Mouse (Mus musculus) liver, postnatal 0 days (tissue): ENCODE results near the gene Evi2b. TPM values are rescaled to one million over a fixed set of nuclear protein-coding genes. Genes with fewer than 3 reads are reported as not detected.
A peak's percentile ranks its signal among the peaks of the same experiment; 100 is the strongest.

Experiments
- ATAC-seq: fragments of 200-750 bp; cut with Nextera tagmentation; 2 replicates; pipeline ENCODE4 v1.8.0; 2017; ENCODE audit warnings: mild to moderate bottlenecking, moderate library complexity
- DNase-seq: peaks from one replicate; pipeline ENCODE4 v3.0.0-alpha.2; 2016
- H3K27ac ChIP-seq: fragments of 300-500 bp; sonication (generic); 2 replicates; pipeline ENCODE4 v1.5.1; 2014; ENCODE audit warnings: antibody characterized with exemption, moderate library complexity, mild to moderate bottlenecking, low read depth
- H3K27me3 ChIP-seq: fragments of 300-500 bp; sonication (generic); 2 replicates; pipeline ENCODE4 v1.6.1; 2014; ENCODE audit warnings: low read length, control low read depth, mixed read lengths; ENCODE audit not compliant: insufficient read depth
- H3K36me3 ChIP-seq: fragments of 300-500 bp; sonication (generic); replicated peaks from 2 replicates; pipeline ENCODE4 v1.6.1; 2014; ENCODE audit warnings: mild to moderate bottlenecking, control low read depth, low read length, moderate library complexity, mixed read lengths; ENCODE audit not compliant: insufficient read depth
- H3K4me1 ChIP-seq: fragments of 300-500 bp; sonication (generic); 2 replicates; pipeline ENCODE4 v1.6.1; 2014; ENCODE audit warnings: antibody characterized with exemption, mild to moderate bottlenecking, control low read depth; ENCODE audit not compliant: insufficient read depth
- H3K4me2 ChIP-seq: fragments of 300-500 bp; sonication (generic); 2 replicates; pipeline ENCODE4 v1.6.1; 2014; ENCODE audit warnings: low read depth, mild to moderate bottlenecking, low read length, moderate library complexity, mixed read lengths
- H3K4me3 ChIP-seq: fragments of 300-500 bp; sonication (generic); 2 replicates; pipeline ENCODE4 v1.5.1; 2014; ENCODE audit warnings: low read depth, low read length
- H3K9ac ChIP-seq: fragments of 300-500 bp; sonication (generic); replicated peaks from 2 replicates; pipeline ENCODE4 v1.6.1; 2014; ENCODE audit warnings: mild to moderate bottlenecking, moderate library complexity
- H3K9me3 ChIP-seq: fragments of 300-500 bp; sonication (generic); 2 replicates; pipeline ENCODE4 v1.6.1; 2016; ENCODE audit warnings: mild to moderate bottlenecking, control low read depth, low read length, mixed read lengths
- CTCF ChIP-seq: sonication (generic); IDR thresholded peaks from 2 replicates; pipeline ENCODE4 v1.5.1; 2016; ENCODE audit warnings: antibody characterized with exemption, low read depth
- EP300 ChIP-seq: IDR thresholded peaks from 2 replicates; pipeline ENCODE4 v1.6.1; 2016; ENCODE audit warnings: antibody characterized with exemption, low read depth, mild to moderate bottlenecking
- WGBS: fragments of 180-500 bp; shearing (Covaris S2); extraction: QIAGEN DNeasy Blood & Tissue Kit; methylation state at CpG from one replicate; pipeline ENCODE4 v1.1.7; 2014; ENCODE audit not compliant: insufficient replicate concordance; 5-methylcytosine and 5-hydroxymethylcytosine counted together
- polyA plus RNA-seq: library from polyadenylated mRNA; unstranded; fragments of >200 nt; fragmentation: Nextera tagmentation; extraction: Ambion mirVana; gene quantifications from 2 replicates; pipeline ENCODE4 v1.2.1, GENCODE M21; 2015

Gene Evi2b
- polyA plus RNA-seq, result 7.7 and 7.9 TPM in 2 replicates

DNA sequence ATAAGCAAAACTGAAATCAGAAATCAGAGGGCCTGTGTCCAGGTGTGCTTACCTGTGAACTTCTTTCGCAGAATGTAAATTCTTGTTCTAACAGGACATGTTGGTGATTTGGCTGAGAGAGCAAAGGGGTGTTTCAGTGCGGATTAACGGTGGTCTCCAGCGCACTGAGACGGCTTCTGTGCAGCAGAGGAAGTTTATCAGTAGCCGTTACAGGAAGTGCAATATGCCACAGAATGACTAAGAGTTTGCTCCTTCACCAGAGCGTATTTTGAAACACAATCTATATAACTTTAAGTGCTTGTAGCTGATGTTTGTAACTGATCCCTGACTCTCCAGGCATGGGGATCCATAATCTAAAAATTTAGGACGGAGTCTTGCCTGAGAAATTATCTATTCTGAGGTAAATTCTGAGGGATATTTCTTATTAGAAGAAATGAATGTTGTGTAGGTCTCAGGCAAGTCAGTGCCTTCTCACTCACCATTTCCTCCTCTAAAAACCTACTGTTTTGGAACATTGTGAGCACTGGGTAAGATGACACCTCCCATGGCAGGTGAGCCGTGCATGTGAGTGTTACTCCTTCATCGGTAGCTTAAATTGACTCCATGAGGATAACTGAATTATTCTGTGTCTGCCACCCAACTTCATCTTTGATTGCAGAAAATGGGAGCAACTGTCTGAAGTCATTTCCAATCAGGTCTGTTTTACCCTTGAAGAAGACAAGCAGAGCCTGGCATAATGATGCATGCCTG, at the start of gene Evi2b:
TSS of gene Evi2b (minus strand) at position 203 of the 750 bp plus-strand sequence.
- Histone ChIP-seq H3K9ac (peak within 1 kb of the TSS; percentile 12; the same call in 1 of the 2 replicates), H3K27me3 (no peaks in the 10 kb centered on the region), H3K4me1 (peaks cover 31% of the 10 kb centered on the region; the same call in 1 of the 2 replicates), H3K4me2 (peak within 1 kb of the TSS; percentile 52), H3K27ac (peak within 1 kb of the TSS; percentile 62), H3K9me3 (no peaks in the 10 kb centered on the region), H3K4me3 (peak within 1 kb of the TSS; percentile 33), H3K36me3 (no peaks in the 10 kb centered on the region)
- TF ChIP-seq EP300 (0 out of 2 replicates have a peak, but pooled peaks have one; percentile 17), CTCF (no peak)
- ATAC-seq, result no peak
- no peak for DNase-seq
- 24% methylated on average over 10 of the region's 10 CpGs for WGBS

DNA sequence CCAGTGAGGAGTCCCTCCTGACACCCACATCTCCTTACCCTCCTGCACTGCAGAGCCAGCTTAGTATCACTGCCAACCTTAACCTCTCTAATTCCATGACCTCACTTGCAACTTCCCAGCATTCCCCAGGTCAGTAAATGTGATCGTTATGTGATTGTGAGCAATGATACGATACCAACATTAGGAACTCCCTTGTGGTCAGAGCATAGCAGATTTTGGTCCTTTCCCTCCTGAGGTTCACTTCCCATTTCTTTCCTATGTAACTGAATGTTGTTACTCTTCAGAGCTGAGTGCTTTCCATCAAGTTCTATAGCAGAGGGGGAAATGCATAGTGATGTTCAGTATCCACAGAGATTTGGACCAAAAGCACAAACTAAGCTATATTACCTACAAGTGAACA, 46.8 kb upstream of the Evi2b start:
- 75% methylated on average over 2 of the region's 2 CpGs for WGBS
- no peak for ATAC-seq
- Histone ChIP-seq H3K4me1 (0 out of 2 replicates have a peak, but pooled peaks cover 2% of the 10 kb centered on the region), H3K9me3 (no peaks in the 10 kb centered on the region), H3K36me3 (peaks cover 31% of the 10 kb centered on the region), H3K4me3 (no peak overlapping the region), H3K9ac (no peak overlapping the region), H3K27ac (no peak overlapping the region), H3K27me3 (no peaks in the 10 kb centered on the region), H3K4me2 (no peak overlapping the region)
- TF ChIP-seq EP300, result no peak
- no peak for TF ChIP-seq CTCF
- DNase-seq, result no peak

- Histone ChIP-seq H3K4me2 (no peak overlapping the region), H3K27ac (no peak overlapping the region), H3K4me1 (0 out of 2 replicates have a peak, but pooled peaks cover 2% of the 10 kb centered on the region), H3K4me3 (no peak overlapping the region), H3K27me3 (no peaks in the 10 kb centered on the region), H3K36me3 (peaks cover 36% of the 10 kb centered on the region), H3K9me3 (no peaks in the 10 kb centered on the region), H3K9ac (no peak overlapping the region)
- DNase-seq, result no peak
- ATAC-seq, result peak; percentile 75
- TF ChIP-seq CTCF (no peak), EP300 (no peak)
- 69% methylated on average over 11 of the region's 11 CpGs for WGBS
Observed at GRCm38 (mm10) chr11:79568197-79568911, 44.8 kb upstream of the Evi2b start.

GRCm38 (mm10) chr11:79566947-79567346, 43.4 kb upstream of the Evi2b start:
- TF ChIP-seq CTCF, result peak; percentile 30
- no peak for TF ChIP-seq EP300
- Histone ChIP-seq H3K27ac (no peak overlapping the region), H3K9me3 (no peaks in the 10 kb centered on the region), H3K36me3 (peaks cover 31% of the 10 kb centered on the region), H3K27me3 (no peaks in the 10 kb centered on the region), H3K4me2 (no peak overlapping the region), H3K4me1 (0 out of 2 replicates have a peak, but pooled peaks cover 2% of the 10 kb centered on the region), H3K4me3 (no peak overlapping the region), H3K9ac (no peak overlapping the region)
- DNase-seq (no peak), ATAC-seq (no peak)
- 74% methylated on average over 1 of the region's 1 CpGs for WGBS

- Histone ChIP-seq H3K4me1 (0 out of 2 replicates have a peak, but pooled peaks cover 6% of the 10 kb centered on the region), H3K4me3 (no peak overlapping the region), H3K9ac (no peak overlapping the region), H3K27me3 (no peaks in the 10 kb centered on the region), H3K36me3 (peaks cover 20% of the 10 kb centered on the region), H3K4me2 (no peak overlapping the region), H3K27ac (no peak overlapping the region), H3K9me3 (no peaks in the 10 kb centered on the region)
- WGBS, result 85% methylated on average over 7 of the region's 7 CpGs
- no peak for ATAC-seq
- DNase-seq, result no peak
- TF ChIP-seq EP300 (no peak), CTCF (no peak)
Observed at GRCm38 (mm10) chr11:79563493-79563892, 39.9 kb upstream of the Evi2b start.

GRCm38 (mm10) chr11:79560536-79560935, 37.0 kb upstream of the Evi2b start:
- DNase-seq, result no peak
- no peaks in the 10 kb centered on the region for H3K27me3 ChIP-seq

More at GRCm38 (mm10) chr11:79560536-79560935, 37.0 kb upstream of the Evi2b start:
- 67% methylated on average over 4 of the region's 4 CpGs for WGBS
- H3K9ac ChIP-seq, result no peak overlapping the region
- TF ChIP-seq EP300 (peak; percentile 32; the same call in 1 of the 2 replicates), CTCF (no peak)
- peak overlapping the region; percentile 1; the same call in 1 of the 2 replicates for H3K27ac ChIP-seq
- H3K4me3 ChIP-seq, result no peak overlapping the region
- H3K9me3 ChIP-seq, result no peaks in the 10 kb centered on the region
- H3K4me1 ChIP-seq, result 0 out of 2 replicates have a peak, but pooled peaks cover 4% of the 10 kb centered on the region
- H3K4me2 ChIP-seq, result no peak overlapping the region
- peaks cover 21% of the 10 kb centered on the region for H3K36me3 ChIP-seq
- peak; percentile 94 for ATAC-seq
